Mouse (Mus musculus): ENCODE measurements around the gene Ostf1.

- no peak for TF ChIP-seq CTCF (IDR thresholded peaks at IDR 0.05; ENCODE audit: borderline replicate concordance, control insufficient read depth, extremely low read depth, insufficient read depth, low read length, poor library complexity)
- no peak for TF ChIP-seq POLR2A (IDR thresholded peaks at IDR 0.05; ENCODE audit: control insufficient read depth, extremely low read depth, insufficient read depth, low read length, poor library complexity)
These were observed 14.1 kb downstream of the Ostf1 start for GRCm38 (mm10) chr19:18617504-18617903.
